Mouse (Mus musculus): ENCODE results near the gene Wnt3. TPM values are rescaled to one million over a fixed set of nuclear protein-coding genes. Genes with fewer than 3 reads are reported as not detected.
A peak's percentile ranks its signal among the peaks of the same experiment; 100 is the strongest.

Wnt3 gene
- polyA plus RNA-seq (2012; ENCODE audit: insufficient read depth, low replicate concordance), result not detected in 2 replicates

DNA sequence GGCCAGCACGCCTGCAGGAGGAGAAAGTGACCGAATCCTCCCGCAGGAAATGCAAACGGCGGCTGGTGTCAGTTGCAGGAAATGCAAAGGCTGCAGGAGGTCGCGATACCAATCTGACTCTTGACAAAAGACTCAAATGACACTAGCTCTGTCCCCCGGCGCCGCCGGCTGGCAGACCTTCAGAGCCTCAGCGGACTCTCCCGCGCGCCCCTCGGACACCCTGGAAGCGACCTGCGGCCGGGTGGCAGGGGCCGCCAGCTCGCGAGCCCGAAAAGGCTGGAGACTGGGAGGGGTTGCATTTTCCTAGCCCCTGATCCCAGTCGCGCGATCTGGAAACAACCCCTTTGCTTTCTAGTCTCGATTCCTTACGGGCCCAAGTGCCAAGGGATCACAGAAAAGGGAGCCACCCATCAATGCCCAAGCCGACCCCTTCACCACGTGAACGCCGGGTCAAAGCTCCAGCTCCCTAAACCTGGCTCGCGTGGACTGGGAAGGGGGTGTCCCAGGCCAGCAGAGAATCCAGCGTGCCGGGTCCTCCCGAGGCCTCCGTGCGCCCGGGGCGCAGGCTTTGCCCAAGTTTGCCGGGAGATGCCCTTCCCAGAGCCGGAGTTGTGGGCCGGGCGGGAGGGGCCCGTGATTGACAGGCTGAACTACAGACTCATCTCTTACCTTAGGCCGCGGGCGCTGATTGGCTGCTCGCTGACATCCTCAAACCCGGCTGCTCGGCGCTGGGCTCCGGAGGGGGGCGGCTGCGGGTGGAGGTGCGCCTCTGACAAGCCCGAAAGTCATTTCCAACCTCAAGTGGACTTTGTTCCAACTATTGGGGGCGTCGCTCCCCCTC, at the start of gene Wnt3:
Wnt3 (plus strand) TSS at position 764 of the 841 bp plus-strand sequence.
- H3K4me1 ChIP-seq, result peaks cover 33% of the 10 kb centered on the region
- H3K4me3 ChIP-seq (replicated peaks), result peak within 1 kb of the TSS; percentile 74
- no peaks in the 10 kb centered on the region for H3K36me3 ChIP-seq (replicated peaks; ENCODE audit: low read length)
- H3K9me3 ChIP-seq, result no peaks in the 10 kb centered on the region
- TF ChIP-seq FLI1 (IDR thresholded peaks at IDR 0.05; ENCODE audit: low read length) (no peak), GATA1 (IDR thresholded peaks at IDR 0.05; ENCODE audit: borderline replicate concordance, low read length) (no peak)
- H3K27me3 ChIP-seq (replicated peaks), result peaks cover 100% of the 10 kb centered on the region

GRCm38 (mm10) chr11:103724331-103724771, 49.6 kb upstream of the Wnt3 start:
- TF ChIP-seq GATA1 (IDR thresholded peaks at IDR 0.05; ENCODE audit: borderline replicate concordance, low read length) (no peak), FLI1 (IDR thresholded peaks at IDR 0.05; ENCODE audit: low read length) (no peak)
- Histone ChIP-seq H3K4me3 (replicated peaks) (no peak overlapping the region), H3K9me3 (peaks cover 9% of the 10 kb centered on the region), H3K27me3 (replicated peaks) (peaks cover 71% of the 10 kb centered on the region), H3K36me3 (replicated peaks; ENCODE audit: low read length) (no peaks in the 10 kb centered on the region), H3K4me1 (peaks cover 10% of the 10 kb centered on the region; the same call in 1 of the 2 replicates)

DNA sequence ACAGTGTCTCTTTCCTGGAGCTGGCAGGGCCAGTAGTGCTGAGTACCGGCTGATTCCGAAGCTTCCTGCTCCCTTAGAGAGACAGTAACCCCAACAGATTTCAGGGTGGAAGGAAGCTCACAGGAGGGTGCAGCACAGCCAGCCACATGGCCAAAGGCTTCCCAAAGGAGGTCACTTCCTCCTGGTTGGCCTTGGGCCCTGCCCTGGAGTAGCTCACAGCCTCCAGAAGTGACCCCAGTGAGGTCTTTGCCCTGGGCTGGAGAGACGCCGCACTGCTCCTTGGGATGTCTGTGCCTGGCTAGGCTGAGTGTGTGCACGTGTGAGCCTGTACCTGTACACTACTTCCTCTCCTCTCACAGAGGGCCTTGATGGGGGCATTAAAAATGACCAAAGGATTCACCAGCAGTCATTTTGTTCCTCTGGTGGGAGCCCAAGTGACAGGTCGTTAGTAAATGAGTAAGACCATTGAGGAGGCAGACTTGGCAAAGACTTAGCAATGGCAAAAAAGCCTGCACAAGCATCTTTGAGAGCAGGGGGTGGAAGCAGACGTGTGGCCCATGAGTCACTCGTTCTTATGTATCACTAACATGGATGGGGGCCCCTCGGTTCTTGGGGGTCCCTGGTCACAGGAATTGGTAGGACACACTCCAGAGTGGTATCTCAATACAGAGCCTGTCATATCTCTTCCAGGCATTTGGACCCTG, 44.5 kb upstream of the Wnt3 start:
- Histone ChIP-seq H3K4me3 (replicated peaks) (no peak overlapping the region), H3K36me3 (replicated peaks; ENCODE audit: low read length) (no peaks in the 10 kb centered on the region), H3K27me3 (replicated peaks) (peaks cover 81% of the 10 kb centered on the region), H3K4me1 (peaks cover 19% of the 10 kb centered on the region), H3K9me3 (peaks cover 6% of the 10 kb centered on the region)
- no peak for TF ChIP-seq GATA1 (IDR thresholded peaks at IDR 0.05; ENCODE audit: borderline replicate concordance, low read length)
- no peak for TF ChIP-seq FLI1 (IDR thresholded peaks at IDR 0.05; ENCODE audit: low read length)

DNA sequence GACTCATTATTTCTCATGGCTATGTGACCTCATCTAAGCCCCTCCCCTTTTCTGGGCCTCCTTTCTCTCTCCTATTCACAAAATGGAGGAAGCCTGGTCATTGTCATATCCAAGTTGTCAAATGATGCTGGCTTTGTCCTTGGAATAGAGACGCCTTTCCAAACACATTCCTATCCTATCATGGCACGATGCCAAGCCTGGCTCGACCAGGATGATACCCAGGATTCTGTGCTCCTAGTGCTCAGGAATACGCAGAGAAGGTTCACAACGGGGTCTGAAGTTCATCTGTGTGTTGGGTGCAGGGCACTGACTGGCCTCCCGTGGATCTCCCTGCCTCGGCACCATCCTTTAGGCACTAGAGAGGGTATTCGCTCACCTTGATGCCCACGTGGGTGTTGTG, 42.4 kb upstream of the Wnt3 start:
- no peak for TF ChIP-seq FLI1 (IDR thresholded peaks at IDR 0.05; ENCODE audit: low read length)
- no peak for TF ChIP-seq GATA1 (IDR thresholded peaks at IDR 0.05; ENCODE audit: borderline replicate concordance, low read length)
- Histone ChIP-seq H3K36me3 (replicated peaks; ENCODE audit: low read length) (no peaks in the 10 kb centered on the region), H3K4me3 (replicated peaks) (no peak overlapping the region), H3K27me3 (replicated peaks) (peaks cover 86% of the 10 kb centered on the region), H3K9me3 (no peaks in the 10 kb centered on the region), H3K4me1 (peaks cover 19% of the 10 kb centered on the region)

DNA sequence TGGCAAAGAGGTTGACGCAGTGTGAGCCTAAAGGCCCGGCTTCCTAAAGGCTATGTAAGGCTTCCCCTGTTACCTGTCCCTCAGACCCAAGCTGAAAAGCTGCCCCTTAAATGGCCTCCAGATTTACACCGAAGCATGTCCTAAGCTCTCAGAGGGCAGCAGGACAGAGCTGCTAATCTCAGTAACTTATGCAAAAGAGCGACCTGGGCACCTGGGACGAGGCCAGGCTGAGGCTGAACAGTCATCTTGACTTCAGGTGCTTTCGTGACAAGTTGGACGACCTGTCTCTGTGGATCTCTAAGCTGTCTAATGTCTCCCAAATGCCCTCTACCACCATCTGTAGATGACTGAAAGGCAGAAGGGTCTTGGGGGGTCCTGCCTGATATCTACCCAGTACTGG, 41.6 kb upstream of the Wnt3 start:
- Histone ChIP-seq H3K9me3 (no peaks in the 10 kb centered on the region), H3K27me3 (replicated peaks) (peaks cover 86% of the 10 kb centered on the region), H3K36me3 (replicated peaks; ENCODE audit: low read length) (no peaks in the 10 kb centered on the region), H3K4me1 (peaks cover 16% of the 10 kb centered on the region), H3K4me3 (replicated peaks) (no peak overlapping the region)
- TF ChIP-seq GATA1 (IDR thresholded peaks at IDR 0.05; ENCODE audit: borderline replicate concordance, low read length), result no peak
- TF ChIP-seq FLI1 (IDR thresholded peaks at IDR 0.05; ENCODE audit: low read length), result no peak

DNA sequence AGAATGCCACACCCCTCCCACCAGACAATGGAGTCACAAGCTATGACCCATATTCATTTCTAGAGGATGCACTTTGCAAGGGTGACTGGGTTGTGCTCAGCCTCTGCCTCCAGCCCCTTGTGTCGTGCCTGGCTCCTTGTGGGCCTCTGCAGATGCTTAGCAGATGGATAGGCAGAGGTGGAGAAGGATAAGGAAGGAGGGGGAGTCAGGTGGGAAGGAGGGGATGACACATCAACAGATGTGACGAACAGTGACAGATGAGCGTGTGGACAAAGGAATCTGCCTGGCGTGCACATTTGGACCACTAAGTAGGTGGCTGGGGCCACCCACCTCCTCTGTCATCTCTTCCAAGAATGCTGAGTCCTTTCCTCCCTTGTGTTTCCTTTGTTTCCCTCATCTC, 40.9 kb upstream of the Wnt3 start:
- H3K9me3 ChIP-seq, result no peaks in the 10 kb centered on the region
- H3K4me3 ChIP-seq (replicated peaks), result no peak overlapping the region
- TF ChIP-seq GATA1 (IDR thresholded peaks at IDR 0.05; ENCODE audit: borderline replicate concordance, low read length) (no peak), FLI1 (IDR thresholded peaks at IDR 0.05; ENCODE audit: low read length) (no peak)
- H3K4me1 ChIP-seq, result peaks cover 9% of the 10 kb centered on the region
- H3K36me3 ChIP-seq (replicated peaks; ENCODE audit: low read length), result no peaks in the 10 kb centered on the region
- H3K27me3 ChIP-seq (replicated peaks), result peaks cover 87% of the 10 kb centered on the region

DNA sequence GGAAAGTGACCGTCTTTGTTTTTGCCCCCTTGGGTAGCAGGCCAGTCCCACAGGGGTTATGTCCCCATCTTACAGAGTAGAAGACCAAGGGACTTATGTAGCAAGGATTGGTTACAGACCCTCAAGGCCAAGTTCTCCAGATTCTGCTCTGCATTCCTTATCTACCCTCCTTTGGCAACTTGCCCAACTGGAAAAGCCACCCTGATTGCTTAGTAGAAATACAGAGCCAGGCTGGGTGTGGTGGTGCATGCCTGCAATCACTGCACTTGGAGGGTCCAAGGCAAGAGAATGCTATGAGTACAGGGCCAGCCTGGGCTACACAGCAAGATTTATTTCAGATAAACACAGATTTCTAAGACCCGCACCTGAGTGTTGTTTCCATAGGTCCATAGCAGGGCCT, 40.0 kb upstream of the Wnt3 start:
- Histone ChIP-seq H3K4me1 (peaks cover 8% of the 10 kb centered on the region), H3K27me3 (replicated peaks) (peaks cover 87% of the 10 kb centered on the region), H3K9me3 (no peaks in the 10 kb centered on the region), H3K4me3 (replicated peaks) (no peak overlapping the region), H3K36me3 (replicated peaks; ENCODE audit: low read length) (no peaks in the 10 kb centered on the region)
- TF ChIP-seq GATA1 (IDR thresholded peaks at IDR 0.05; ENCODE audit: borderline replicate concordance, low read length) (no peak), FLI1 (IDR thresholded peaks at IDR 0.05; ENCODE audit: low read length) (no peak)

- no peak for TF ChIP-seq GATA1 (IDR thresholded peaks at IDR 0.05; ENCODE audit: borderline replicate concordance, low read length)
- no peak for TF ChIP-seq FLI1 (IDR thresholded peaks at IDR 0.05; ENCODE audit: low read length)
- Histone ChIP-seq H3K4me3 (replicated peaks) (no peak overlapping the region), H3K9me3 (no peaks in the 10 kb centered on the region), H3K36me3 (replicated peaks; ENCODE audit: low read length) (no peaks in the 10 kb centered on the region), H3K27me3 (replicated peaks) (peaks cover 87% of the 10 kb centered on the region), H3K4me1 (peaks cover 8% of the 10 kb centered on the region)
These were observed 39.4 kb upstream of the Wnt3 start for GRCm38 (mm10) chr11:103734411-103735045.

DNA sequence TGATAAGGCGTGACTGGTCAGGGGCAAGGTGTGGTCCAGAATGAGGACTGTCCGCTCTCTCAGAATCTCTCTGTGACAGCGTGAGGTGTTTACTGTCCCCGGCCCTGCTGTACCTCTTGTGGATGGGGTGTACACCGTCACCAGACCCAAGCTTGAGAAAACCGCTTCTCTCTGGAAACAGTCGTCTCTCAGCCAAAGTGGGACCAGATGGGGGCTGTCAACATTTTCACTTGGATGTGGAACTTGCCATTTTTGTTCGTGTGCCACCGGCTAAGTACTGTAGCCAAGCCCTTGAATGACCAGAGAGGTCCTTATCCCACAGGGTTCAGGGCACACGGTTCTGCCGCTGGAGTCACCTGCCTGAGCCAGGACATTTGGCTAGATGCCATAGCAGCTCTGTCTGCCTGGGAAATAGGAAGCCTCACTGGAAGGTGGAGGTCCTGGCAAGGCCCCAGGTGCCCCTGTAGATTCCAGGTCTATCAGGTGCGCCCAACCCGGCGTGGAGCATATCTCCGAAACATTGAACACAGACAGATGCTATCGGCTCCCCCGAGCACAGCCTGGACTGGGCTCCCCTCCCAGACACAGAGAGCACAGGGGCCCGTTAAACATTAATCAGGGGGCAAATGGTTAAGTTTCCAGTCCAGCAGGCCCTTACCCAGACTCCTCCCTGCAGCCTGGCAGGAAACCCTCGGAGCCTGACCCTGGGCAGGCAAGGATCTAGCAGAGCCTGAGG, 38.7 kb upstream of the Wnt3 start:
- Histone ChIP-seq H3K9me3 (no peaks in the 10 kb centered on the region), H3K27me3 (replicated peaks) (peaks cover 87% of the 10 kb centered on the region), H3K36me3 (replicated peaks; ENCODE audit: low read length) (no peaks in the 10 kb centered on the region), H3K4me1 (peaks cover 8% of the 10 kb centered on the region), H3K4me3 (replicated peaks) (no peak overlapping the region)
- TF ChIP-seq FLI1 (IDR thresholded peaks at IDR 0.05; ENCODE audit: low read length) (no peak), GATA1 (IDR thresholded peaks at IDR 0.05; ENCODE audit: borderline replicate concordance, low read length) (no peak)

Data from megakaryocyte, embryonic 14.5 days (primary cell).